Mouse (Mus musculus) lung, embryonic 14.5 days (tissue): Measurements from ENCODE around the gene Eed. TPM values are rescaled to one million over a fixed set of nuclear protein-coding genes. Genes with fewer than 3 reads are reported as not detected.
"Not testable (repeated sequence)": the region's sequence is repeated elsewhere in the genome, so short reads cannot be mapped to it uniquely, and the experiment has no call there.

ENCODE experiments used
- ATAC-seq: fragments of 200-750 bp; cut with Nextera tagmentation; 2 replicates; pipeline ENCODE4 v1.8.0; 2017; ENCODE audit warnings: mild to moderate bottlenecking, moderate TSS enrichment, moderate library complexity; ENCODE audit not compliant: insufficient read depth
- DNase-seq: peaks from one replicate; pipeline ENCODE4 v3.0.0-alpha.2; 2015
- H3K27ac ChIP-seq: fragments of 300-500 bp; sonication (generic); 2 replicates; pipeline ENCODE4 v1.5.1; 2014; ENCODE audit warnings: low read depth, mild to moderate bottlenecking, moderate library complexity
- H3K27me3 ChIP-seq: fragments of 300-500 bp; sonication (generic); 2 replicates; pipeline ENCODE4 v1.6.1; 2014; ENCODE audit warnings: low read length, control low read depth; ENCODE audit not compliant: insufficient read depth
- H3K36me3 ChIP-seq: fragments of 300-500 bp; sonication (generic); 2 replicates; pipeline ENCODE4 v1.6.1; 2014; ENCODE audit warnings: control low read depth; ENCODE audit not compliant: insufficient read depth
- H3K4me1 ChIP-seq: fragments of 300-500 bp; sonication (generic); 2 replicates; pipeline ENCODE4 v1.6.1; 2014; ENCODE audit warnings: antibody characterized with exemption, control low read depth; ENCODE audit not compliant: insufficient read depth
- H3K4me2 ChIP-seq: fragments of 300-500 bp; sonication (generic); 2 replicates; pipeline ENCODE4 v1.6.1; 2014; ENCODE audit warnings: mild to moderate bottlenecking
- H3K4me3 ChIP-seq: fragments of 300-500 bp; sonication (generic); 2 replicates; pipeline ENCODE4 v1.5.1; 2014; ENCODE audit warnings: low read depth, low read length
- H3K9ac ChIP-seq: fragments of 300-500 bp; sonication (generic); 2 replicates; pipeline ENCODE4 v1.6.1; 2014
- H3K9me3 ChIP-seq: fragments of 300-500 bp; sonication (generic); 2 replicates; pipeline ENCODE4 v1.6.1; 2016; ENCODE audit warnings: low read depth, low read length, control low read depth
- CTCF ChIP-seq: IDR thresholded peaks from 2 replicates; pipeline ENCODE4 v1.5.1; 2016; ENCODE audit warnings: antibody characterized with exemption, low read depth
- WGBS: fragments of 180-500 bp; shearing (Covaris S2); extraction: QIAGEN DNeasy Blood & Tissue Kit; methylation state at CpG from one replicate; pipeline ENCODE4 v1.1.7; 2014; 5-methylcytosine and 5-hydroxymethylcytosine counted together
- polyA plus RNA-seq: library from polyadenylated mRNA; unstranded; fragments of >200 nt; fragmentation: Nextera tagmentation; extraction: Ambion mirVana; gene quantifications from 2 replicates; pipeline ENCODE4 v1.2.1, GENCODE M21; 2014

Gene Eed
- polyA plus RNA-seq, 1 experiment from 2014 or later, result 75.5 TPM

- Histone ChIP-seq H3K36me3 (no peaks in the 10 kb centered on the region), H3K27me3 (no peaks in the 10 kb centered on the region), H3K9ac (no peak overlapping the region), H3K4me3 (no peak overlapping the region), H3K4me1 (no peaks in the 10 kb centered on the region), H3K4me2 (no peak overlapping the region), H3K27ac (no peak overlapping the region), H3K9me3 (no peaks in the 10 kb centered on the region)
- ATAC-seq, result 0 out of 2 replicates have a peak, but pooled peaks have one; percentile 62
- no peak; the same call in 1 of the 2 replicates for TF ChIP-seq CTCF
- no peak for DNase-seq
- 71% methylated on average over 2 of the region's 2 CpGs for WGBS
Observed at GRCm38 (mm10) chr7:89998624-89999006, 17.8 kb upstream of the Eed start.

GRCm38 (mm10) chr7:89998006-89998623 lies 17.3 kb upstream of the Eed start:
- Histone ChIP-seq H3K4me3 (no peak overlapping the region), H3K4me1 (no peaks in the 10 kb centered on the region), H3K27ac (no peak overlapping the region), H3K4me2 (no peak overlapping the region), H3K36me3 (no peaks in the 10 kb centered on the region), H3K9me3 (no peaks in the 10 kb centered on the region), H3K9ac (no peak overlapping the region), H3K27me3 (no peaks in the 10 kb centered on the region)
- TF ChIP-seq CTCF, result peak; percentile 82
- ATAC-seq (peak; percentile 74), DNase-seq (peak; percentile 90)
- 18% methylated on average over 10 of the region's 10 CpGs for WGBS

GRCm38 (mm10) chr7:89997526-89997925 lies 16.7 kb upstream of the Eed start:
- H3K4me3 ChIP-seq, H3K27me3 ChIP-seq, ATAC-seq, H3K27ac ChIP-seq, H3K9ac ChIP-seq, H3K9me3 ChIP-seq, H3K4me1 ChIP-seq, H3K4me2 ChIP-seq, H3K36me3 ChIP-seq, DNase-seq: not testable (repeated sequence)
- 32% methylated on average over 5 of the region's 5 CpGs for WGBS

- Histone ChIP-seq H3K9ac (no peak overlapping the region), H3K4me3 (no peak overlapping the region), H3K36me3 (no peaks in the 10 kb centered on the region), H3K27ac (no peak overlapping the region), H3K4me1 (no peaks in the 10 kb centered on the region), H3K4me2 (no peak overlapping the region), H3K27me3 (no peaks in the 10 kb centered on the region), H3K9me3 (no peaks in the 10 kb centered on the region)
- WGBS, result 89% methylated on average over 1 of the region's 1 CpGs
- ATAC-seq (no peak), DNase-seq (no peak)
- TF ChIP-seq CTCF, result no peak
Observed at GRCm38 (mm10) chr7:89993091-89993490, 12.3 kb upstream of the Eed start.

- Histone ChIP-seq H3K4me1 (no peaks in the 10 kb centered on the region; the same call in 1 of the 2 replicates), H3K27me3 (no peaks in the 10 kb centered on the region), H3K4me3 (no peak overlapping the region), H3K4me2 (no peak overlapping the region), H3K27ac (no peak overlapping the region), H3K36me3 (no peaks in the 10 kb centered on the region), H3K9ac (no peak overlapping the region), H3K9me3 (no peaks in the 10 kb centered on the region)
- TF ChIP-seq CTCF, result no peak
- DNase-seq, result no peak
- no peak for ATAC-seq
Observed at GRCm38 (mm10) chr7:89984421-89984820, 3.6 kb upstream of the Eed start.

- 78% methylated on average over 2 of the region's 2 CpGs for WGBS
- no peak overlapping the region for H3K27ac ChIP-seq
- H3K36me3 ChIP-seq, result no peaks in the 10 kb centered on the region
- H3K9ac ChIP-seq, result no peak overlapping the region
- H3K4me1 ChIP-seq, result peaks cover 8% of the 10 kb centered on the region; the same call in 1 of the 2 replicates
- ATAC-seq (no peak), DNase-seq (no peak)
- H3K4me2 ChIP-seq, result no peak overlapping the region
- H3K4me3 ChIP-seq, result no peak overlapping the region
- H3K27me3 ChIP-seq, result no peaks in the 10 kb centered on the region
- H3K9me3 ChIP-seq, result no peaks in the 10 kb centered on the region
- TF ChIP-seq CTCF, result no peak
Observed at GRCm38 (mm10) chr7:89983441-89983840, 2.7 kb upstream of the Eed start.

GRCm38 (mm10) chr7:89981557-89981956 lies 774 bp upstream of the Eed start:
- H3K4me3 ChIP-seq, result peak overlapping the region; percentile 74
- DNase-seq (no peak), ATAC-seq (peak; percentile 11; the same call in 1 of the 2 replicates)
- 8% methylated on average over 10 of the region's 10 CpGs for WGBS
- no peak for TF ChIP-seq CTCF
- H3K9ac ChIP-seq, result peak overlapping the region; percentile 92
- peak overlapping the region; percentile 100; the same call in 1 of the 2 replicates for H3K27ac ChIP-seq
- H3K36me3 ChIP-seq, result 0 out of 2 replicates have a peak, but pooled peaks cover 6% of the 10 kb centered on the region
- H3K4me2 ChIP-seq, result peak overlapping the region; percentile 84
- H3K9me3 ChIP-seq, result no peaks in the 10 kb centered on the region
- H3K4me1 ChIP-seq, result peaks cover 8% of the 10 kb centered on the region; the same call in 1 of the 2 replicates
- no peaks in the 10 kb centered on the region for H3K27me3 ChIP-seq

- TF ChIP-seq CTCF, result no peak
- ATAC-seq (no peak; the same call in 1 of the 2 replicates), DNase-seq (no peak)
- peak overlapping the region; percentile 100 for H3K27ac ChIP-seq
- peaks cover 8% of the 10 kb centered on the region; the same call in 1 of the 2 replicates for H3K4me1 ChIP-seq
- H3K27me3 ChIP-seq, result no peaks in the 10 kb centered on the region
- H3K9me3 ChIP-seq, result no peaks in the 10 kb centered on the region
- peak overlapping the region; percentile 72 for H3K4me2 ChIP-seq
- peak overlapping the region; percentile 92 for H3K9ac ChIP-seq
- WGBS, result under 1% methylated on average over 31 of the region's 31 CpGs
- H3K4me3 ChIP-seq, result peak overlapping the region; percentile 74
- peaks cover 19% of the 10 kb centered on the region for H3K36me3 ChIP-seq
Observed at GRCm38 (mm10) chr7:89980133-89980484, 674 bp downstream of the Eed start.
